Comparison of ENCODE assay signal across 8 mouse cellular contexts in the genomic region with DNA sequence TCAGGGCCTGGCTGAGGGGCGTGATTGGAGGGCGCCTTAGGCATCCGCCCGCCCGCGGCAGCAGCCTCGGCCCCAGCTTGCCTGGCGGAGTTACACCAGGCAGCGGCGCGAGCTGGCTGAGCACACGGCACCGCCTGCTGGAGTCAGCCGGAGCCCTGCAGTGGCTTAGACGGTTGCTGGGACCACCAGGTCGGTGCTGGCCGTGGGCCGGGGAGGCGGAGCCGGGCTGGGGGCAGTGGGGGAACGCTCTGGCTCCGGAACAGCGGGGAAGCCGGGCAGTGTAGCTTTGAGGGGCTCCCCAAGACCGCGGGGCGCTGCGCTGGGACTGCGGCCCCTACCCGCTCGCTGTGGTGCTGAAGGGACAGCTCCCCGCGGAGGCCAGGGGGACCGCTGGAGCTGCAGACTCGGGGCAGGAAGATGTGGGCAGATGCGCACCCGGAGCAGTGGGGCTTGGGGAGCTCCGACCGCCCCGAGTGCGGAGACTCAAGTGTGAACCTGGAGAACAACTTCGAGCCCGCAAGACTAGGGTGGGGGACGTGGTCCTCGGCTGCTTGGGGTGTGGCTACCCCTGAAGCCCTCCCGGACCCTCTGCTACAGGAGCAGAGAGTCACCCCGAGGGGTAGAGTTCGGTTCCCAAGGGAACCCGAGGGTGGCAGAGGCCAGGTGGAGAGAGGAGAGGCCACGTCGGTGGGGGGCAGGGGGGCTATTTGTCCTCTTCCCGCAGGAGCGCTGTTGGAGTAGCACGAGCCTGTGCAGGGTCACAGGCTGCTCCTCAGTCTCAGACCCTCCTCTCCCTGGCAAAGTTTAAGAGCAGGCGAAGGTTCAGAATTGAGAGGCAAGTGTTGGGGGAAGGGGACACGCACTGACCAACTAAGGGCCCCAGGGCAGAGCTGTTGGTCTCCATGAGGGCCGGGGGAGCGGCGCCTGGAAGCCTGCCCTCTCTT. TPM values are rescaled to one million over a fixed set of nuclear protein-coding genes. Genes with fewer than 3 reads are reported as not detected.
DNase-seq lines count a peak whose midpoint lies in the region; TF ChIP-seq lines count a peak whose summit lies in the region.

No protein-coding gene starts in this region.

- TF ChIP-seq POLR2A in CH12.LX (IDR thresholded peaks at IDR 0.05; ENCODE audit: low read depth, low read length) = no peak

- H3K4me2 ChIP-seq in CH12.LX (ENCODE audit: insufficient read depth, low read depth, poor library complexity, severe bottlenecking) = peak overlapping the region; percentile 48

- no peak overlapping the region for H3K9ac ChIP-seq in CH12.LX (ENCODE audit: insufficient read depth, low read depth)

- no peaks in the 10 kb centered on the region for H3K36me3 ChIP-seq in CH12.LX (replicated peaks in 1 of 2; ENCODE audit: control insufficient read depth in 1 of 2, insufficient read depth in 1 of 2, low read length in 1 of 2)
- H3K36me3 ChIP-seq in forebrain, embryonic 10.5 days (replicated peaks) = no peaks in the 10 kb centered on the region

- peaks cover 61% of the 10 kb centered on the region for H3K27me3 ChIP-seq in CH12.LX (replicated peaks)
- peaks cover 65% of the 10 kb centered on the region for H3K27me3 ChIP-seq in forebrain, embryonic 10.5 days (ENCODE audit: poor library complexity, severe bottlenecking)

- H3K9me3 ChIP-seq in CH12.LX (replicated peaks; ENCODE audit: low read length) = no peaks in the 10 kb centered on the region
- no peaks in the 10 kb centered on the region for H3K9me3 ChIP-seq in forebrain, embryonic 10.5 days

- no peak; a peak in 1 of 4 replicates for TF ChIP-seq CTCF in CH12.LX (conservative IDR thresholded peaks at IDR 0.05 in 1 of 2, IDR thresholded peaks at IDR 0.05 in 1 of 2; ENCODE audit: low read depth in 2 of 2, low read length in 2 of 2)

- no peak overlapping the region for H3K4me3 ChIP-seq in CH12.LX (replicated peaks in 1 of 3; ENCODE audit: low read depth in 2 of 3, low read length in 2 of 3, poor library complexity in 1 of 3)
- H3K4me3 ChIP-seq in forebrain, embryonic 10.5 days = peak overlapping the region; percentile 53

- dilution Hi-C loops in CH12.LX (cut with MboI; ENCODE audit: extremely low pct_ligation_motif_present, extremely low pct_unique_long_range_greater_than_20kb, low sequenced_read_pairs) = no loop called here

- intact Hi-C loops in heart, postnatal 10 days (cut with DNase I) = loop anchor here (1.0 to 5.0 kb wide), 4 partner anchors 69 to 257 kb away; no protein-coding TSS in a partner anchor

- in situ Hi-C loops in CH12.LX (cut with MboI; ENCODE audit: low pct_ligation_motif_present, low pct_unique_long_range_greater_than_20kb, low sequenced_read_pairs) = no loop called here

- H3K27ac ChIP-seq in CH12.LX (ENCODE audit: insufficient read depth, low read depth) = no peak overlapping the region
- H3K27ac ChIP-seq in forebrain, embryonic 10.5 days = peak overlapping the region; percentile 68

- no peaks in the 10 kb centered on the region for H3K79me2 ChIP-seq in CH12.LX (replicated peaks; ENCODE audit: control insufficient read depth, extremely low read depth, insufficient read depth, poor library complexity, severe bottlenecking)

- peaks cover 24 to 48% of the 10 kb centered on the region in 2 experiments for H3K4me1 ChIP-seq in CH12.LX (ENCODE audit: control insufficient read depth in 1 of 2, insufficient read depth in 2 of 2)
- peaks cover 41% of the 10 kb centered on the region for H3K4me1 ChIP-seq in forebrain, embryonic 10.5 days

- DNase-seq in CH12.LX (ENCODE audit: extremely low read depth) = peak; percentile 46
- peak; percentile 95 for DNase-seq in brain, adult 2 months (ENCODE audit: low read depth, low spot score)
- peak; percentile 88 for DNase-seq in forebrain, embryonic 10.5 days (ENCODE audit: extremely low spot score, low spot score)
- DNase-seq in heart, postnatal 10 days = peak; percentile 89 to 91
- peak; percentile 69 to 91 for DNase-seq in kidney, postnatal 36 days
- DNase-seq in lung, postnatal 14 days = peak; percentile 87
- peak; percentile 88 for DNase-seq in ovary, postnatal 36 days (ENCODE audit: low spot score)
- DNase-seq in thymus, postnatal 25 days = peak; percentile 85

- under 1% methylated on average over 59 of the region's 59 CpGs for WGBS in forebrain, embryonic 10.5 days

- no peak for TF ChIP-seq EP300 in CH12.LX (IDR thresholded peaks at IDR 0.05; ENCODE audit: low read length)

- no peak for TF ChIP-seq RAD21 in CH12.LX (IDR thresholded peaks at IDR 0.05; ENCODE audit: low read depth, low read length)

TF ChIP-seq in CH12.LX, 34 proteins besides CTCF, POLR2A, EP300 and RAD21:
- TF ChIP-seq UBTF (IDR thresholded peaks at IDR 0.05; ENCODE audit: low read depth, low read length) (peak; percentile 78), SMC3 (IDR thresholded peaks at IDR 0.05; ENCODE audit: low read depth, low read length) (no peak), RCOR1 (conservative IDR thresholded peaks at IDR 0.05; ENCODE audit: low read depth, low read length) (no peak), USF2 (conservative IDR thresholded peaks at IDR 0.05; ENCODE audit: low read depth, low read length) (no peak), SIN3A (IDR thresholded peaks at IDR 0.05; ENCODE audit: low read length) (peak; percentile 55; the same call in 1 of the 2 replicates)

RNA-seq across cellular contexts. Expression of a gene that starts 0.5 kb away (rescaled TPM):
- total RNA-seq in CH12.LX (2012; rRNA removed) (0.04 and 0.21 TPM in 2 replicates), CH12.LX (2014; rRNA removed) (0.04 and 0.05 TPM in 2 replicates)
- polyA plus RNA-seq in CH12.LX (2012; ENCODE audit: insufficient read length, low read depth) = 0.11 and 0.19 TPM in 2 replicates
- 5.5 TPM in 2 replicates for polyA plus RNA-seq in forebrain, embryonic 10.5 days (2016; fragmentation: Nextera tagmentation; extraction: Ambion mirVana)
- 1 to 10 TPM; 8.9 to 9.8 TPM for total RNA-seq in heart, postnatal 10 days (2021)

Comparison
In these comparisons a context has a peak if more than half of its experiments do, and no peak if none do; other contexts are left out.
1. RNA of a gene that starts 0.5 kb away (total RNA-seq): 8.9 to 9.8 TPM in heart, postnatal 10 days; 0.04 to 0.21 TPM in CH12.LX; every median in the first group is over 4 times any median in the second.
2. Peak in every context shown above with its lines, with median percentiles within 50 percentile points of each other: DNase-seq.